Mouse (Mus musculus) midbrain, postnatal 0 days (tissue): Measurements from ENCODE around the gene Rnf167. TPM values are rescaled to one million over a fixed set of nuclear protein-coding genes. Genes with fewer than 3 reads are reported as not detected.

Experiments
- ATAC-seq: fragments of 200-750 bp; cut with Nextera tagmentation; 2 replicates; pipeline ENCODE4 v1.8.0; 2017; ENCODE audit warnings: moderate number of reproducible peaks, mild to moderate bottlenecking, moderate TSS enrichment, moderate library complexity; ENCODE audit not compliant: low FRiP score
- DNase-seq: peaks from one replicate; pipeline ENCODE4 v3.0.0-alpha.2; 2015; ENCODE audit warnings: low spot score
- H3K27ac ChIP-seq: fragments of 300-500 bp; sonication (generic); 2 replicates; pipeline ENCODE4 v1.5.1; 2014; ENCODE audit warnings: low read depth, mild to moderate bottlenecking, low read length, mixed read lengths
- H3K27me3 ChIP-seq: fragments of 300-500 bp; sonication (generic); 2 replicates; pipeline ENCODE4 v1.6.1; 2014; ENCODE audit warnings: low read length, control low read depth, mixed read lengths; ENCODE audit not compliant: insufficient read depth
- H3K36me3 ChIP-seq: fragments of 300-500 bp; sonication (generic); 2 replicates; pipeline ENCODE4 v1.6.1; 2014; ENCODE audit warnings: low read length, control low read depth, mixed read lengths; ENCODE audit not compliant: insufficient read depth
- H3K4me1 ChIP-seq: fragments of 300-500 bp; sonication (generic); 2 replicates; pipeline ENCODE4 v1.6.1; 2014; ENCODE audit warnings: mild to moderate bottlenecking, control low read depth, antibody characterized with exemption, low read length, mixed read lengths; ENCODE audit not compliant: insufficient read depth
- H3K4me2 ChIP-seq: fragments of 300-500 bp; sonication (generic); 2 replicates; pipeline ENCODE4 v1.6.1; 2014; ENCODE audit warnings: low read depth, mild to moderate bottlenecking, low read length, mixed read lengths; ENCODE audit not compliant: poor library complexity, severe bottlenecking
- H3K4me3 ChIP-seq: fragments of 300-500 bp; sonication (generic); 2 replicates; pipeline ENCODE4 v1.5.1; 2014; ENCODE audit warnings: low read depth, mild to moderate bottlenecking, low read length, moderate library complexity
- H3K9ac ChIP-seq: fragments of 300-500 bp; sonication (generic); replicated peaks from 2 replicates; pipeline ENCODE4 v1.6.1; 2014; ENCODE audit warnings: mild to moderate bottlenecking, low read length, moderate library complexity, mixed read lengths; ENCODE audit not compliant: poor library complexity, severe bottlenecking
- H3K9me3 ChIP-seq: fragments of 300-500 bp; sonication (generic); 2 replicates; pipeline ENCODE4 v1.6.1; 2016; ENCODE audit warnings: low read length, control low read depth
- CTCF ChIP-seq: IDR thresholded peaks from 2 replicates; pipeline ENCODE4 v1.5.1; 2016; ENCODE audit warnings: antibody characterized with exemption, mild to moderate bottlenecking
- WGBS: fragments of 180-500 bp; shearing (Covaris S2); extraction: QIAGEN DNeasy Blood & Tissue Kit; methylation state at CpG from one replicate; pipeline ENCODE4 v1.1.7; 2014; 5-methylcytosine and 5-hydroxymethylcytosine counted together
- polyA plus RNA-seq: library from polyadenylated mRNA; unstranded; fragments of >200 nt; fragmentation: Nextera tagmentation; extraction: Ambion mirVana; gene quantifications from 2 replicates; pipeline ENCODE4 v1.2.1, GENCODE M21; 2015
- total RNA-seq: library from RNA; depleted of rRNA; stranded (reverse); fragments of >200 nt; gene quantifications from 2 replicates; pipeline ENCODE4 v1.2.3, GENCODE M21; 2014

The Rnf167 gene
- total and polyA plus RNA-seq, 2 experiments from 2014 or later: 74.4 to 97.2 TPM

DNA sequence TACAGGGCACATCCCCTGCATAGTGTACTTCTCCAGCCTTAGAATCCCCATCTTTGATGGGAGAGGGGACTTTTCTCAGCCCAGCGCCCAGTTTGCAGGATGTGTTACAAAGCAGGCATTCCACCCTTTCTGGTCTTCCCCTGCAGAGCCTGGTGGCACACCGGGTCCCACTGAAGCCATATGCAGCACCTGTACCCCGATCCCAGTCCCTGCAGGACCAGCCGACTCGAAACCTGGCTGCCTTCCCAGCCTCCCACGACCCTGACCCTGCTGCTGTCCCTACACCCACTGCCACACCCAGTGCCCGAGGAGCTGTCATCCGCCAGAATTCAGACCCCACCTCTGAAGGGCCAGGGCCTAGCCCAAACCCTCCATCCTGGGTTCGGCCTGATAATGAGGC lies 39.4 kb upstream of the Rnf167 start:
- no peak for ATAC-seq
- no peak for TF ChIP-seq CTCF
- WGBS: 93% methylated on average over 9 of the region's 9 CpGs
- Histone ChIP-seq H3K27ac (no peak overlapping the region), H3K9ac (no peak overlapping the region), H3K27me3 (no peaks in the 10 kb centered on the region), H3K4me3 (no peak overlapping the region), H3K4me2 (no peak overlapping the region), H3K36me3 (peaks cover 82% of the 10 kb centered on the region), H3K9me3 (no peaks in the 10 kb centered on the region), H3K4me1 (no peaks in the 10 kb centered on the region)
- DNase-seq: no peak

DNA sequence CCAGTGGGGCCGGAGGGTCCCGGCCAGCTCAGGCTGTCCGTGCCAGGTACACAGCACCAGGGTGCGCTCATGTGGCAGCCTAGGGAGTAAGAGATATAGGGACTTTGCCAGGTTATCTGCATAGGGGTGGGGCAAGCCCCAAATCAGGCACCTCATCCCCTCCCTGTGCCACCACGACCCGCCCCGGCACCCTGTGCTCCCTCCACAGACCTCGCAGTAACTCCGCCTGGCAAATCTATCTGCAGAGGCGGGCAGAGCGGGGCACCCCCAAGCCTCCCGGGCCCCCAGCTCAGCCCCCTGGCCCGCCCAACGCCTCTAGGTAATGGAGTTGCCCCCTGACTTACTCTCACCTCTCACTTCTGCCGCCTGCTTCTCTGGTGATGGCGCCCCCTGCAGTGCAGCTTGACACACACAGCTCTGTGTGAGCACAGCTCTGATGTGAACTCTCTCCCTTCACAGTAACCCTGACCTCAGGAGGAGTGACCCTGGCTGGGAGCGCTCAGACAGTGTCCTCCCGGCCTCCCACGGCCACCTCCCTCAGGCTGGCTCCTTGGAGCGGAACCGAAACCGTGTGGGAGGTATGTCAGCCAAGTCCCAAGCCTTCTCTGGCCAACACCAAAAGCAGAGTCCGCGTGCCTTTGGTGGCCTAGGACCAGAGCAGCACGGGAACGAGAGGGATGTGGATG lies 38.5 kb upstream of the Rnf167 start:
- Histone ChIP-seq H3K36me3 (peaks cover 89% of the 10 kb centered on the region), H3K27ac (no peak overlapping the region), H3K27me3 (no peaks in the 10 kb centered on the region), H3K4me1 (no peaks in the 10 kb centered on the region), H3K9ac (no peak overlapping the region), H3K4me2 (no peak overlapping the region), H3K4me3 (no peak overlapping the region), H3K9me3 (no peaks in the 10 kb centered on the region)
- no peak for DNase-seq
- ATAC-seq: no peak
- peak; percentile 53 for TF ChIP-seq CTCF
- 87% methylated on average over 26 of the region's 26 CpGs for WGBS

DNA sequence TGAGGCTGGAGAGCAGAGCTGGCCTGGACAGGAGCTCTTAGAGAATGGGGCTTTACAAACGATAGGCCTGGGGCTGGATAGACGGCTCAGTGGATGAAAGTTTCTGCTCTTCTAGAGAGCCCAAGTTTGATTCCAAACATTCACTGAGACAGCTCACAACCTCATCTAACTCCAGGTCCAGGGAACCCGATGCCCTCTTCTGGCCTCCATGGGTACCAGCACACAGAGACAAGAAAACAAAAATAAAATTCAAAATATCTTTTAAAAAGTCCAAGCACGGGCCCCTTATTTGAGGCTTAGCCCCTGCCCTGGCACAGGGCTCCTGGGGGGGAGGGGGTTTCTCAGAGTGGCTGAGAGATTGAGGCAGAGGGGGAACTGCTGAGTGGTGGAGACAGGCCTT lies 36.3 kb upstream of the Rnf167 start:
- DNase-seq (no peak), ATAC-seq (no peak)
- TF ChIP-seq CTCF: peak; percentile 57
- WGBS: 83% methylated on average over 4 of the region's 4 CpGs
- Histone ChIP-seq H3K27me3 (no peaks in the 10 kb centered on the region), H3K9ac (no peak overlapping the region), H3K9me3 (no peaks in the 10 kb centered on the region), H3K4me2 (no peak overlapping the region), H3K36me3 (peaks cover 69% of the 10 kb centered on the region), H3K27ac (no peak overlapping the region), H3K4me1 (no peaks in the 10 kb centered on the region), H3K4me3 (no peak overlapping the region)

DNA sequence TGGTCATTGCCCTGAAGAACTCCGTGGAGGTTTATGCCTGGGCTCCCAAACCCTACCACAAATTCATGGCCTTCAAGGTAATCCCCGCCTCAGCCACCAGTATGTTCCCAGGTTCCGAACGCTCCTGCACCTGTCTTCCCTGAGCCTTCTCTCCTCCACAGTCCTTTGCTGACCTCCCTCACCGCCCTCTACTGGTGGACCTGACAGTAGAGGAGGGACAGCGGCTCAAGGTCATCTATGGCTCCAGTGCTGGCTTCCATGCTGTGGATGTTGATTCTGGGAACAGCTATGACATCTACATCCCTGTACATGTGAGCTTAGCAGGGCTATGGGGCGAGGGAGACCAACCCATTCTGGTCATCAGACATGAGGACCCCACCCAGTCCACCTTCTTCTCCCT lies 34.5 kb upstream of the Rnf167 start:
- DNase-seq (no peak), ATAC-seq (no peak)
- Histone ChIP-seq H3K27ac (no peak overlapping the region), H3K4me1 (no peaks in the 10 kb centered on the region), H3K9ac (no peak overlapping the region), H3K27me3 (no peaks in the 10 kb centered on the region), H3K4me3 (no peak overlapping the region), H3K4me2 (no peak overlapping the region), H3K36me3 (peaks cover 52% of the 10 kb centered on the region), H3K9me3 (no peaks in the 10 kb centered on the region)
- WGBS: 76% methylated on average over 7 of the region's 7 CpGs
- TF ChIP-seq CTCF: peak; percentile 51

DNA sequence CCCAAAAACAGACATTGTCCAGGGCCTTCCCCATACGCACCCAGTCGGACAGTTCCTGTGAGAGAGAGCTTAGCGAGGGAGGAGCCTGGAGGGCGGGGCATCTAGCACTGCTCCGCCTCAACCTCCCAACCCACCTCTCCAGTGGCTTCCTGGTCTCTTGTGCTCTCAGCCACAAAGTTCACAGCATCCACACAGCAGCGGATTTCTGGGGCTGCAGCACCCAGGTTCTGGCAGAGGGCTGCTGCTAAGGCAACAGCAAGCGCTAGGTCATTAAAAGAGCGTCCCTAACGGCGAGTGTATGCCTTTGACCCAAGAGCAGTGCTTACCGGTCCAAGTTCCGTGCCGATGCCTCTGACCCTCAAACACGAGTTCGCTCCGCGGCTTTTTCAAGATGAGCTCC lies 32.0 kb upstream of the Rnf167 start:
- Histone ChIP-seq H3K27ac (no peak overlapping the region), H3K9me3 (no peaks in the 10 kb centered on the region), H3K9ac (peak overlapping the region; percentile 50; the same call in 1 of the 2 replicates), H3K36me3 (peaks cover 26% of the 10 kb centered on the region), H3K4me2 (peak overlapping the region; percentile 28), H3K4me3 (peak overlapping the region; percentile 20; the same call in 1 of the 2 replicates), H3K4me1 (no peaks in the 10 kb centered on the region), H3K27me3 (no peaks in the 10 kb centered on the region)
- peak; percentile 35 for DNase-seq
- ATAC-seq: no peak
- WGBS: 4% methylated on average over 17 of the region's 17 CpGs
- TF ChIP-seq CTCF: peak; percentile 36

DNA sequence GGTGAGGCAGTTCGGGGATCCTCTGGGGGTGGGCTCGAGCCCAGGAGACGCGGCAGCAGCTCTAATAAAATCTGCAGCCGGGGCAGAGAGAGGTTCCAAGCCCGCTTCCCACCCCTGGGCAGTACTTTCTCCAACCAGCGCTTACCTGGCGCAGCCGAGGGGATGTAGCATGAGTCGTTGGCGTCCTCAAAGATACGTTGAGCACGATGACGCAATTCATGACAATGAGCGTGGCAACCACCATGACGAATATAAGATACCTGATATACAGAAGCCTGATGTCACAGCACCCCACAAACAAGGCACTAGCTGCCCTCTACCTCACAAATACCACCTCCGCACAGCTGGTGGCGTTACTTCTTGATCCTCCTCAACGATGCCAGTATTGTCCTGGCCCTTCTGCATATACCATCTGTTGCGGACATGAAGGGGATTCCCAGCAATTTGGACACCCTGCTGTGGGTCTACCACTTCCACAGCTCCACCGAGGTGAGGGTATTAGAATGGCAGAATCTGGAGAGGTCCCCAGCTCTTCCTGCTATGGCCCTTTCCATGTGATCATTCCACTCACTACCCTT lies 31.4 kb upstream of the Rnf167 start, which contains the start of gene 4930544D05Rik:
4930544D05Rik (plus strand) TSS at position 333 of the 578 bp plus-strand sequence.
- Histone ChIP-seq H3K4me1 (no peaks in the 10 kb centered on the region), H3K9ac (peak within 1 kb of the TSS; percentile 50; the same call in 1 of the 2 replicates), H3K36me3 (peaks cover 21% of the 10 kb centered on the region), H3K9me3 (no peaks in the 10 kb centered on the region), H3K4me3 (peak within 1 kb of the TSS; percentile 20; the same call in 1 of the 2 replicates), H3K4me2 (peak within 1 kb of the TSS; percentile 28), H3K27ac (no peak within 1 kb of the TSS), H3K27me3 (no peaks in the 10 kb centered on the region)
- DNase-seq (peak; percentile 5), ATAC-seq (no peak)
- no peak for TF ChIP-seq CTCF
- 17% methylated on average over 21 of the region's 21 CpGs for WGBS
